Mouse (Mus musculus) lung, postnatal 14 days (tissue): Measurements from ENCODE around the gene Asic2.

Experiments
- DNase-seq: peaks from one replicate; pipeline ENCODE4 v3.0.0; 2021

The Asic2 gene

DNA sequence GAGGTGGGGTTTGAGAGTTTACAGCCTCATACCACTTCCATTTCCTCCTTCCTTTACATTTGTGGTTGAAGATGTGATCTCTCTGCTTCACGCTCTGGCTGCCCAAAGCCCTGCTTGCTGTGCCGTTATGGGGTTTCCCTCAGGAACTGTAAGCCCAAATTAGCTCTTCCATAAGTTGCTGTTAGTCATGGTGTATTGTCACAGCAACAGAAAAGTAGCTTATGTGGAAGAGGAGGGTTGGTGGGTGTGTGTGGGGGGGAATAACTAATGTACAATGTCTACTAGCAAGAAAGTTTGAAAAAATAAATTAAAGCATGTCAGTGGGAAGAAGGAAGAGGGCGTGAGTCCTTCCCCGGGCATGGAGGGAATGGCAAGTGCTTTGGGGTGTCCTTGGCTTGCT is 896.4 kb downstream of the Asic2 start:
- DNase-seq: no peak

DNA sequence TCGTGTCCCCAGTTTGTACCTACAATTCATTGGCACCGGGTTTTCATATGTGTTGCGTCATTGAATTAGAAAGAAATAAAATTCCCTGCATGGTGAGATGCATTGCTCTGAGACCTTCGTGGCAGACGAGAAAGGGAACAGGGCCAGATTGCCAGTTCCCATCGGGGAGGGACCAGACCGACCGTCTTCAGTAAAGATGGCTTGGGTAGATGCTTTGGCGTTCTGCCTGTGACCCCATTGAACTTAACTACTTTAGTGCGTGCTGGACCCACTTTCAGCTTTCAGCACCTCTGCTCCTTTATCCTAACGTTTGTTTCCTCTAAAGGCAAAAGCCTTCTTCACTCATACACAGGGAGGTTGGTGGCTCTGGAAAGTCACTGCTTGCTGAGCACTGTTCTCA is 902.9 kb downstream of the Asic2 start:
- no peak for DNase-seq

DNA sequence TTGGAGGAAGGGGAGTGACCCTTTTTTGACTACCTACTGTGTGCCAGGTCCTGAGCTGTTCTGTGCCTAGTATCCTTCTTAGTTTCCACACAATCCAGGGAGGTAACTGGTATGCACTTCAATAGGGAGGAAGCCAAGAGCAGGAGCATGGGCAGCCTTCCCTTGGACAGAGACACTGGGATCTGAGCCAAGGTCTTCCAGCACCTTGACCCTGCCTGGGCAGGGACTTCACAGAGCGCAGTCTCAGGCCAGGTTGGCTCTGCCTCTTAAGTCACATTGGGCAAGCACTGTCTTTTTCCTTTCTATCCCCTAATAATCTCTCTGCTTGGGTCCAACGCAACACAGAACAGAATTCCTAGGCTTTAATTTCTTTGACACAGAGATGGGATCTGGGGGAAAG is 904.3 kb downstream of the Asic2 start:
- no peak for DNase-seq

DNA sequence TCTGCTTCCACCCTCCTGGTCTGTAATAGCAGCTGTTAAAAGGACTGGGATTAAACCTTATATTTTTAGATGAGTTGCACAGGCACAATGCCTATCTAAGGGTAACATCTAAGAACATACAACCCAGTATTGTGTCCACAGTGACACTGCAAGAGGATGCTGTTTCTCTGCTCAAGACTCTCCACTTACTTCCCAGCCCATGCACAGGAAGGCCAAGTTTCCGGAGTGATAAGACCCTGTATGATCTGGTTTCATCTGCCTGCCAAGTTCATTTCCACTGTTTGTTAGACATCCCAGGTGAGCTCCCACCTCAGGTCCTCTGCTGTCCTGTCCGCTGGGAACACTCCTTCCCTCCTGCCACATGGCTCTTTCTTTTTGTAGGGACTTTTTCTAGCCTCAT is 908.2 kb downstream of the Asic2 start:
- DNase-seq: no peak

DNA sequence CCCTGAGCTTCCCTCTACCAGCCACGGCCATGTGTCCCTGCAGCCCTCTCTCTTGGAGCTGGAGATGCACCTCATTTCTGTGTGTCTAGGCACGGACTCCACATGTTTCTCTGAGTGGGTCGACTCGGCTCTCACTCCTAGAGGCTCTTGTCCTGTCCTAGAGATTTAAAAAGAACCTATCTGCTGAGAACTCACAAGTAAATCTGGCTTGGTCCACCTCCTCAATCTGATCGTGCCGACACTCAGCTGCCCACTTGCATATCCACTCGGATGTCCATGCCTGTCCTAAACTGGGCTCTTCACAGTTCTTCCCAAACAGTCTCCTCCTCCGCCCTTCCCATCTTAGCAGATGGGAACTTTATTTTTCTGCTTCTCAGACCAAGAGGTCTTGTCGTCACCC is 908.7 kb downstream of the Asic2 start:
- DNase-seq: no peak

DNA sequence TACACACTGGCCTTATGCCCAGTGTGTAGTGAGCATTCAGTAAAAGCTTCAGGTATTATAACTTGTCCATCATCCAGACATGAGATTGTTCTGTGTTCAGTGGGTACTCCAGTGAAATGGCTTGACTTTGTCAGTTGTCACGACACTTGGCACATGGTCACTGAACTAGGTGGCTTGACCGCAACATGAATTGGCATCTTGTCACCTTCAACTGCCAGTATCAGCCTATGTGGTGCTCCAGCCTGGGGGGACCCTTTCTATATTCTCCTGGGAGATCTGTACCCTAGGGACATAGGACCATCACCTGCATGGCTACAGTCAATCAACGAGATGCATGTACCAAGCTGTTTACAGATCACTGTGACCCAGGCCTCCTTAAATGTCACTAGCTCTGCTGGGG is 910.8 kb downstream of the Asic2 start:
- no peak for DNase-seq

DNA sequence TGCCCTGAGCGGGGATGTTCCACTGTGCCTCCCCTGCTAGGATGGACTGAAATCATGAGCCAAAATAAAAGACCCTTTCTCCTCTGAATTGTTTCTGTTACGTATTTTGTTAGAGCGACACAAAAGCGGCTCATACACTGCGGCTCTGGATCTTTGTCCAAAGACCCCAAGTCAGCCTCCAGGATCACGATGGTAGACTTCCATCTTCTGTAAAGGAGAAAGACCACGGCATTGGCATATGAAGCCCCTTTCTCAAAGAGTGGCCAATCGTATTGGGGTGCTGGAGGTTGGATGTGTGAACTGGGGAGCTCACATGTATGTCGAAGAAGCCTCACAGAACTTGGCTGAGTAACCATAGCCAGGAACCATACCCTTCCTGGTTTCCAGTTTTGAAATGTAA is 911.5 kb downstream of the Asic2 start:
- DNase-seq: no peak

DNA sequence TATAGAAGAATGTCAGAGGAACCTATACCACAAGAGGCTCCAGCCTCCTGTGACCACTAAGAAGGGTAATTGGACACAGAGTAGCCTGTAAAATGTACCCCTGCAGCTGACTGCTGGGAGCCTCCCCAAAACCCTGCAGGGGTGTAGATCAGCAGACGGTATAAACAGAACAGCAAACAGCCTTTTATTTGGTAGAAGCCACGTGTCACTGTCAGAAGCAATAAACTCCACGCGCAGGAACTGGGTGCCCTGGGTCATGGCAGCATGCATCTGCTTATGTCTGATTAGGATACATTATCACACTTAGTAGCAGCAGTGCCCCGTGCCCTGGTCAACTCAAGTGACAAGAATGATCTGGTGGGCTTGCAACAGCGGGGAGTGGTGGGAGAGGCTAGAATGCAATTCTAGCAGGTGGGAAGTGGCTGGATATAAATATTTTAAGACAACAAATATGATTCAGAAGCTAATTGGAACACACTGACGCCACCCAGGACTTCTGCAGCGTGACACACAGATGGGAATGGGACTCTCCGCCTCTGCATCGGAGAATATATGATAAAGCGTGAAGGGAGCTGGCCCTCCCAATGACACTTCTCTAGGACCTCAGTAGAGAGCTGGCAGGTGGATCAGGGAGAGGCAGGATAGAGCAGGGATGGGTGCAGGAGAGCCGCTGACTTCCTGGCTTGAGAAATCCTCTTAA is 912.7 kb downstream of the Asic2 start:
- DNase-seq: no peak

DNA sequence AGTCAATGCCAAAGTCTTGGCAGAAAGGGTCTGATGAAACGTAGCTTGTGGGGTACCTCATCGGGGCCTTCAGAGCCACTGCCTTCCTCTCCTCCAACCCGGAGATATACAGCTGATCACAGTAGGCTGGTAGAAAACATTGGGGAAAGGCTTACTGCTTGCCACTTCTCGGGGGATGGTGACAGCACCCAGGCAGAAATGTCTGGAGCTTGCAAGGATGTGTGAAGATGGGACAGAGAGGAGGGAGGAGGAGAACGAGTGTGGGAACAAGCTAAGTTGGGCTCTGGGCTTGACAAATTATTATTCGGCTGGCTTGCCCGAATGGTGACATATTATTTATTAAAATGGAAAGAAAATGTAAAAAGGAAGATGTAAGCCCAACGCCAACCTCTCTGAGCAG is 914.4 kb downstream of the Asic2 start:
- DNase-seq: no peak

DNA sequence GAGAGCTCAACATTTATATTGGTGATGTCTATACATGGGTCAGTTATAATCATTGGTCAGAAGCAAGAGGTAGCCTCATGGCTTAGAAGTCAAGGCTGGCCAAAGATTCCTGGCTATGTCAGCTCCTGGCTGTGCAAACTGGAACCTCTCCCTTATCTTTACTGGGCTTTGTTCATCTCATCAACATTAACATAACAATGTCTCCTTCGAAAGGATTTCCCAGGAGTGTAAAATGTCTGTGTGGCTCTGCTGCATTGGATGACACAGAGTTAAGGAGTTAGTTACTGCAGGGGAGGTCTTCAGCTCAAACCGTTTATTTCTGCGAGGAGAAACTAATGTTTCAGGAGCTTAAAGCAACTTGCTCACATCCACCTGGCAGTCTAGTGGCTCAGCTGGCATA is 926.6 kb downstream of the Asic2 start:
- no peak for DNase-seq

DNA sequence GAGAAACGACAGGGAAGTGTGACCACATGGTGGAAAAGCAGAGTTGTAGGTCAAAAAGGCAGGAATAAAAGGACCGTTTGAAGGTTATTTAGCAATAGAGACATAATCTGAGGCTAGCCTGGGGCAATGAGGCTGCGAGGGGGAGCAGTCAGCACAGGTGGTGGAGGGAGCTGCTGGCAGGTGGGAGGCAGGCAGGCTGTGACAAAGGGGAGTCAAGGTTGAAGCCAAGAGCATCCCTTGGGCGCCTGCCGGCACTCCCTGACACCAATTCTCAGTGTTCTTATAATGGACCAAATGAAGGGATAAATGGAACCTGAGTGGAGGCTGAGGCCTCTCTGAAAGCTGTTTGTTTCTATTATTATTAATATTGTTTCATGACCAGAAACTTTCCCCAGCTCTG is 928.3 kb downstream of the Asic2 start:
- DNase-seq: no peak

DNA sequence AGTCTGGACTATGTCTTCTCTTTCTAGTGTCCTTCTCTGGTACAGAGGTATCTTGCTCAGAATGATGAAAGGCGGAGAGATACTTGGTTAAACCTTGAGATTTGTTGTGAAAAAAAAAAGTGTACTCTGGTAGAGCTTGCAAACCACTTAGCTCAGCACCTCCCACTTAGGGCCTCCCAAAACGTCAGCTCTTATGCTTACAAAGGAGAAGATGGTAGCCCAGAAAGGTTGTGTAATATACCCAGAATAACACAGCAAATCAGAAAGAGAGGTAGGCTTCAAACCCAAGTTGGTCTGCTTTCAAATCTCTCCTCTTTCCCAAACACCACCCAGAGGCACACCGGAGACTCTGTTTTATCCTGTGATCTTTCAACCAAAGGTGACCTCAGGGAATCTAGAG is 936.1 kb downstream of the Asic2 start:
- no peak for DNase-seq

DNA sequence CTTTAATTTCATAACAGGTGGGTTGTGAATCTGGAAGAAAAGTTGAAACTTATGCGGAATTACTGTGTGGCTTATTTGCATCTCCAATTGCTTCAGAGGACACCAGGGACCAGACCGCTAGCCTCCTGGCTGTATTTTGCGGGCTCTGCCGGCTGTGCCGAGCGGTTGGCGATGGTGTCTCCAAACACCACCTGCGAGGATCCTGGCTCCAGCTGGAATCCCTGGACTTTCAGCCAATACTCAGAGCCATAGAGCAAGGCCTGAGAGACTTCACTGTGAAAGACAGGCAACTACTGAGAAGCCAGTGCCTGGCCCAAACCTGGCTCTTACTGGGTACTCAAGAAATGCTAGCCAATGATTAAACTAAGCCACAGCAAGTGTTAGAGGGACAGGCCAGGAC is 953.5 kb downstream of the Asic2 start:
- DNase-seq: no peak

DNA sequence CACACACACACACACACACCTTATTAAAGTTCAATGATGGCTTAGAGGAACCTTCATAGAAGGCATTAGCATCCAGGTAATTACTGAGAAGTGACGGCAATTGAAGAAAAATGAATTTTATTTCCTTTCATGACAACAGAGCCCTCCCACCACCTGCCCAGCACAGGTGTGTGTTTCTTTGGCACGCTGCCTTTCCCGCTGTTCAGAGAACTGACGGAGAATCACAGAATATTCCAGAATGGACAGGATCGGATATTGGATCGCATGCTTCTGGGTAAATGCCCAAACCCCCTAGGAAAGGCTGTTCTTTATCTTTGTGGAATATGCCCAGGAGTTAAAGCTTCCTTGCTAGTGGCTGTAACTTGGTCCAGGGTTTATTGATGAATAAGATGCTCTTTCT is 954.8 kb downstream of the Asic2 start:
- DNase-seq: no peak

DNA sequence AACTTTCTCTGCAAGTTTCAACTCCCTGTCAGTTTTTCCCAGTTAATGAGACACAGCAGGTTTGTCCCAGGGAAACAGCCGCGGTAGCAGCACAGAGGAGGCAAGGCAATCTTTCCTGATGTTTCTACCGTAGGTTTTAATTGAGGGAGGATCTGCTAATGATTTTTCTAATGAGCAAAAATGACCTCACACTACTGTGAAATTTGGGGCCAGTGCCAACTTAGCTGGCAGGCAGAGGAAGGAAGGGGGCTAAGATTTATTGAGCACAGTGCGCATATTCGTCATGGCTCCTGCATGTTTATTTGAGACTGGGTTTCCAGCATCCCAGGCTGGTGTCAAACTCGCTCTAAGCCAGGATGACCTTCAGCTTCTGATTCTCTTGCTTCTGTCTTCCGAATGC is 957.5 kb downstream of the Asic2 start:
- no peak for DNase-seq

DNA sequence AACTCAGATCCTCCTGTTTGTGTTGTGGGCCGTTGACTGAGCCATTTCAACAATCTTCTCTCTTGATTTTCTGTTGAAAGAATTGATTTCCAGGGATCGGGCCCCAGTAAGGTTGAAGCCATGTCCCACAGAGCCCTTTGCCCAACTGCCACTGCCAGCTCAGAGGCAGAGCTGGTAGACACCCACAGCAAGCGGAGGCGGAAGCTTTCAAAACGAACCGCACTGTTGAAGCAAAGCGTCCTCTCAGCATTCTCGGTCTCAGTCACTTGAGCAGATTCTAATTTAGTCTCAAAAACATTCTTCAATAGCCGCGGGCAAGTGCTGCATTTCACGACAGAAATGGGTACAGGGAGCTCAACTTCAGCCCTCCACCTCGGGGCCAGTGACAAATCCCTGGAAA is 958.9 kb downstream of the Asic2 start:
- DNase-seq: no peak

DNA sequence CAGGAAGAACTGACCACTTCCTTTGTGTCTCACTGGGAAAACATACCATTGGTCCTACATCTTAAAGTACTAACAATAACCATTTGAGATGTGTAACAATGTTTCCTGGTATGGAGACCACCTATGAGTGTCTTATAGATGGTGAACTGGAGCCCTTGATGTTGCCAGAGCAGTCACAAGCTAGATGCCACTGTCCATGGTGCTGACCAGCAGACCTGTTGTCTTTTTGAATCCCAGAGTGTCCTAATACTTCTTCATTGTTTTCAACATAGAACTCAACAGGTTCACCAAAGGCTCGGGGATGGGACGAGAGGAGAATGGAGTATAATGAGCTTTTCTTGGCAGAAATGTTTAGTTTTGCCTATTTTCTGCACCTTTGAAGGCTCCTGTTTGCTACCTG is 962.4 kb downstream of the Asic2 start:
- peak; percentile 19 for DNase-seq

DNA sequence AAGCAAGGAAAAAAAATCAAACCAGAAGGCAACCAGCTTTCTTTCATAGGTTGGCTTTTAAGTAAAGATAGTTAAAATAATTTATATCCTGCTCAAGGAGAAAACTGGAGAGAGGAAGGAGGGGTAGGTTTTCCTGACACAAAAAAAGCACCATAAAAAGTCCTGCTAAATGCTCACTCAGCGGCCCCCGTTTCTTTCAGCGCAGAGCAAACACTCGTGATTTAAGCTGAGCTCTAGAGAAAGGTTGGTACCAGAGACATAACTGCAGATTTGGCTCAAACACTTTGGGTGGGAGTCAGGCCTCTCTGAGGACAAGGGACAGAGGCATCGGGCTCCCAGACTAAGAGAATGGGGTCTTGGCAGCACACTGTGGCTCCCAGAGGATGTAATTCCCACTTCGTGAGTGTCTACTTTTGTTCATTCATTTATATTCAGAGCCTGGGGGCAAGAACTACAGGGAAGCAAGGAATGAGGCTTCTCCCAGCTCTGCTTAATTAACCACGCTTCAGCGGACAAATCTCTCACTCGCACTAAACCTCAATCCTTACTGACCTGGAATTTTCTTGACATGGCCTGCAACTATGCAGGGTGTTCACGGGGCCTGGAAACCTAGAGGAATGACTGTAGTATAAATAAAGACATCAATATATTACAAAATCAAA is 965.4 kb downstream of the Asic2 start:
- no peak for DNase-seq

DNA sequence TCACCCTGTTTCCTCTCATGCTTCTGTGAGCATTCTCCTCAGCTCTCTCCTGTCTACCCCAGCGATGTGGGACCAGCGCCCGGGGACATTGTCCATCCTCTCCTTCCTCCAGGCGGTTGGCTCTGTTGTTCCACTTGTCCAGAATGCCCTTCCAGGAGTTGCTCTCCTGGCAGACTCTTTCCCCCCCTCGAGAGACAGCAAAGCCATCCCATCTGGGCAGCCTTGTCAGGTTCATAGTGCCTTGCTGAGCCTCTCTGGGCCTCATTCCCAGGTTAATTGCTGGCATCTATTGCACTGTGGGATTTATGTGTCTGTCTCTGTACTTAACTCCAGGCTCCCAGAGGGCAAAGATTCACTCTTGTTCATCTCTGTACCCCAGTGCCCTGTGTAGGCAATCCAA is 972.6 kb downstream of the Asic2 start:
- no peak for DNase-seq

DNA sequence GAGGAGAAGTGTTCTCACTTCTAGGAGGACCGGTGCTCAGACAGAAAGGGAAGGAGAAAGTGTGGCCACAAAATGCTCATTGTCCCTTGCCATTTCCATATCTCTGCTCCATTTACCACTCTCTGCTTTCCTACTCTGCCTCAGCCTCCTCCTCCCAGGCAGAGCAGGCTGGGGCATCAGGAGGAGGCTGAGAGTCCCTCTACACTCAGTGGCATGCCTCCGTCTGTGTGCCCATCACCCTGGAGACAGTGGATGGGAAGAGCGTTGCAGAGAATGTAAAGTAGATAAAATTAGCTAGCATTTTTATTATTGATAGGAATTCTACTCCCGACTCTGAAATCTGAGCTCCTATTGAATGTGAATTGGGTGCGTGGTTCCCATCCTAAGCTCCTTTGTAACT is 984.7 kb downstream of the Asic2 start:
- no peak for DNase-seq

DNA sequence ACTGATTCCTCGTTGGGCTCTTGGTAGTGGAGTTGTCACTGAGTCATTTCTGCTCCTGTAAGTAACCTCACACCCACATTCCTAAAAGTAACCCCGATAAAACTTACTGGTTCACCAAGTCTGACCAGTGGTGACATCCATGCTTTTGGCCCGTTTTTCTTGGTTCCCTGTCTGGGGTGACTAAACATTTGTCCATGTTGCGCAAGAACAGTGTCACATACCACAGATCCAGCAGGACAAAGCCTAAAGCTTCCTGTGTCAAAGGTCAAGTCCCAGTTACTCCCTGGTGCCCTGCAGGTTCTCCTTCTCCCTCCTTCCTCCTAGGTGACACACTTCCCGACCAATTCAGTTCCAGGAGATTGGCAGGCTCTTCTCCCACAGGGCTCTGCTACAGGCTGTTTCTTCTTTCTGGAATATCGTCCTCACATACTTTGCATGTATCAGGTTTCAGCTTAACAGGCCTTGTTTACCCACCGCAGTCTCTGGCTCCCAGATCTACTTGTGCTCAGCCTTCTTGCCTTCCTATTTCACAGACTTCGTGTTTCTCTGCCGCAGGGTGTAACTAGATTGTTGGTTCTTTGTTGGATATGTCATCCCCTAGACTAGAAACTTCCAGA is 991.9 kb downstream of the Asic2 start:
- DNase-seq: no peak

DNA sequence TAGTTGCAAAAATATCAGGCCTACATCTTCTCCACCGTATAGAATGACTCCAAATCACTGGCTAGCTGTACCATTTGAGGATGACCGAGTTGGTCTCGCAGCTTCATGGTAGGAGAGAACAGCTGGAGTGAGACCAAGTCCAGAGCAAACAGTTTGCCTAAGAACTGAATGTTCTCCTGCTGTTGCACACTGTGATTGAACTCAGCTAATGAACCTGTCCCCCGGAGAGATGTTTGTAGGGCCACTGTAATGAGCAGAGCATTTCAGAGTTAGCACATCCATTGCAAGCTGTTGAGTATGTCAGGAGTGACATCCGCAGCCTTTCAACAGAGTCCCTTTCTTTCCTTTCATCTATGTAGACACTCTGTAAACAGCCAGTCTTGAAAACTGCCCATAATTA is 993.6 kb downstream of the Asic2 start:
- DNase-seq: peak; percentile 9

DNA sequence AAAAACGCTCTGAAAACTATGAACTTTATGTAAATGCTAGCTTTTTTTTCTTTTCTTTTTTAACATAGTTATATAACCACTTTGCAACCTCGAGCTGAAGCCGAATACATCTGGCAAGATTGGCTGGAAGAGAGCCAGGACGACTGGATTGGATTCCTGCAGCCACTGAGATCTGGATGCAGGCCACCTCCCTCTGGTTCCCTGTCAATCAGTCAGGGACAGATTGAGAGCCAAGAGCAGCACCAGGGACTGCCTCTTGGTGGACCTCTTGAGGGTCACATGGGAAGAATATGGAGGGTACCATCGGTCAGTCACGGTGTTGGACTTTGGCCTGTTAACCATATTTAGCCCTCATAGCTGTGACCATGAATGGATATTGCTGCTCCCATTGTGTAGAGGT is 994.3 kb downstream of the Asic2 start:
- DNase-seq: peak; percentile 70

DNA sequence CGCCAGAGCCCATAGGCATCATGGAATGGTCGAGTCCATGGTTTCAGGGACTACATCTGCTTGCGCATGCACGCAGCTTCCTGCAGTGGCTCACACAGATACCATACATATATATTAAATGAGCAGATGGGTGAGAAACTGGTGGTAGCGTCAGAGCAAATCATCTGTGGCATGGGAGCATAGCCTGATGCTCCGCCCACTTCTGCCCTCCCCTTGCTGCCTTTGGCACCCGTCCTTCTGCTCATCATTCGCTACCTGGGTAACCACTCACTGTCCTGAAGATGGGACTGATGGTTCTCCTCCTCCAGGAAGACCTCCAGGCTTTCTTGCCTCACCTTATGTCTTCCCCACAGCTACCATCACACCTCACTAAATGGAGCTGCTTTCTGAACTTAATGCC is 995.0 kb downstream of the Asic2 start:
- no peak for DNase-seq

DNA sequence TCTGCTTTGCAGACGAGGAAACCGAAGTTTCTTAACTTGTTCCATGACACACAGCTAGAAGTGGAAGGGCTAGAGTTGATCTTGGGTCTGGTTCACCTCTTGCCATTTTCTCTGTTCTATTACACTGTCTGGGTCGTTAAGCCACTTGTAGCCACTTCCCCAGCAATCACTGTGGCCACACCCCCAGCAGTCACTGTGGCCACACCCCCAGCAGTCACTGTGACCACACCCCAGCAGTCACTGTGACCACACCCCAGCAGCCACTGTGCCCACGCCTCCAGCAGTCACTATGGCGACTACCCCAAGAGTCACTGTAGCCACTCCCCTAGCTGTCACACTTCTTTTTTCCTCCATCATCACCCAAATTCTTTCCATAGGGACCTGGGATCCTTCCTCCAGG is 1000.7 kb downstream of the Asic2 start:
- DNase-seq: no peak
